Mouse (Mus musculus): ENCODE results near the gene Ngef.

DNA sequence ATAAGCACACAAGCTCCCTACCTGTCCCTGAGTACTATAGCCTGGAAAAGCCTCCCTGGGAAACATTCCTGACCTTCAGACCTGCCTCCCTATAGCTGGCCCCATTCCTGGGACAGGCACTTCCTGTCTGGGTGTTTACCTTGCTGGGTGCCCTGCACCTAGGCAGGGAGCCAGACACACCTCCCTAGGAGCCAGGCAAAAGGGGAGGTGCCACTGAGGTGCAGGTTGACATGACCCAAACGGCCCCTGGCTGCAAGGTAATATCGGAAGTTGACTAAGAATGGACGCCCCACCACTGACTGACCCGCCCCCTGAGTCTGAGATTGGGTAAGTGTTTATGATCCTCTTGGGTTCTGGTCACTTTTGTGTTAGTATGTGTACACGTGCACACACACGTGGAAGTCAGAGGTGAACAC is at the start of gene Ngef:
- TF ChIP-seq CTCF (conservative IDR thresholded peaks at IDR 0.05; ENCODE audit: low read length) (no peak), NANOG (IDR thresholded peaks at IDR 0.05; ENCODE audit: borderline replicate concordance, low read length) (no peak)

All from E14TG2a.4 (cell line).